In genomic region chr2:75688901-75689300, GRCm38 (mm10) we compare ENCODE assay signal across 1 mouse cellular context.
TF ChIP-seq lines count a peak whose summit lies in the region.

No protein-coding gene starts in this region.

TF ChIP-seq in MEL, 35 proteins besides CTCF, POLR2A, EP300 and RAD21:
- no peak for TF ChIP-seq POLR2AphosphoS2 (IDR thresholded peaks at IDR 0.05; ENCODE audit: low read length)
- no peak for TF ChIP-seq TCF12 (IDR thresholded peaks at IDR 0.05; ENCODE audit: low read depth, low read length)
- no peak for TF ChIP-seq MYB (IDR thresholded peaks at IDR 0.05; ENCODE audit: low read depth, low read length)
- TF ChIP-seq GABPA (IDR thresholded peaks at IDR 0.05; ENCODE audit: low read depth, low read length): no peak
- TF ChIP-seq NELFE (IDR thresholded peaks at IDR 0.05; ENCODE audit: low read depth, low read length): no peak
- 0 out of 2 replicates have a peak, but pooled peaks have one; percentile 14 for TF ChIP-seq GATA1 (IDR thresholded peaks at IDR 0.05; ENCODE audit: low read depth, low read length)
- TF ChIP-seq HCFC1 (IDR thresholded peaks at IDR 0.05; ENCODE audit: low read depth, low read length): no peak
- 0 out of 2 replicates have a peak, but pooled peaks have one; percentile 32 for TF ChIP-seq ETS1 (IDR thresholded peaks at IDR 0.05; ENCODE audit: low read depth, low read length)
- TF ChIP-seq RCOR1 (IDR thresholded peaks at IDR 0.05; ENCODE audit: low read depth, low read length): no peak
- no peak for TF ChIP-seq MAZ (IDR thresholded peaks at IDR 0.05; ENCODE audit: low read depth, low read length)
- no peak for TF ChIP-seq USF1 (IDR thresholded peaks at IDR 0.05; ENCODE audit: low read depth, low read length)
